Mouse (Mus musculus) intestine, embryonic 16.5 days (tissue): ENCODE measurements around the gene Wfdc11. TPM values are rescaled to one million over a fixed set of nuclear protein-coding genes. Genes with fewer than 3 reads are reported as not detected.
"Not testable (repeated sequence)": the region's sequence is repeated elsewhere in the genome, so short reads cannot be mapped to it uniquely, and the experiment has no call there.

Source experiments
- ATAC-seq: fragments of 200-750 bp; cut with Nextera tagmentation; 2 replicates; pipeline ENCODE4 v1.8.0; 2017; ENCODE audit warnings: moderate TSS enrichment, moderate library complexity
- H3K27ac ChIP-seq: fragments of 300-500 bp; sonication (generic); 2 replicates; pipeline ENCODE4 v1.5.1; 2014; ENCODE audit warnings: mild to moderate bottlenecking, low read length
- H3K27me3 ChIP-seq: fragments of 300-500 bp; sonication (generic); replicated peaks from 2 replicates; pipeline ENCODE4 v1.6.1; 2014; ENCODE audit warnings: low read length, control low read depth, mixed read lengths; ENCODE audit not compliant: control insufficient read depth, insufficient read depth
- H3K36me3 ChIP-seq: fragments of 300-500 bp; sonication (generic); 2 replicates; pipeline ENCODE4 v1.6.1; 2014; ENCODE audit warnings: low read length, control low read depth; ENCODE audit not compliant: control insufficient read depth, insufficient read depth
- H3K4me1 ChIP-seq: fragments of 300-500 bp; sonication (generic); 2 replicates; pipeline ENCODE4 v1.6.1; 2014; ENCODE audit warnings: low read length, control low read depth, mixed read lengths; ENCODE audit not compliant: control insufficient read depth, insufficient read depth
- H3K4me2 ChIP-seq: fragments of 300-500 bp; sonication (generic); 2 replicates; pipeline ENCODE4 v1.6.1; 2014; ENCODE audit warnings: low read depth, low read length, control low read depth
- H3K4me3 ChIP-seq: fragments of 300-500 bp; sonication (generic); 2 replicates; pipeline ENCODE4 v1.5.1; 2014; ENCODE audit warnings: mild to moderate bottlenecking, low read length
- H3K9ac ChIP-seq: fragments of 300-500 bp; sonication (generic); 2 replicates; pipeline ENCODE4 v1.6.1; 2014; ENCODE audit warnings: low read depth, low read length
- H3K9me3 ChIP-seq: fragments of 300-500 bp; sonication (generic); 2 replicates; pipeline ENCODE4 v1.6.1; 2016; ENCODE audit warnings: low read length, control low read depth; ENCODE audit not compliant: control insufficient read depth
- WGBS: fragments of 180-500 bp; shearing (Covaris S2); extraction: QIAGEN DNeasy Blood & Tissue Kit; methylation state at CpG from one replicate; pipeline ENCODE4 v1.1.7; 2014; 5-methylcytosine and 5-hydroxymethylcytosine counted together
- polyA plus RNA-seq: library from polyadenylated mRNA; unstranded; fragments of >200 nt; fragmentation: Nextera tagmentation; extraction: Ambion mirVana; gene quantifications from 2 replicates; pipeline ENCODE4 v1.2.1, GENCODE M21; 2015

The Wfdc11 gene
- not detected in 2 replicates for polyA plus RNA-seq

GRCm38 (mm10) chr2:164673987-164674386 lies at the start of gene Wfdc11:
TSS of gene Wfdc11 (minus strand) at chr2:164674087.
- H3K36me3 ChIP-seq: no peaks in the 10 kb centered on the region
- no peak for ATAC-seq
- H3K9me3 ChIP-seq: no peaks in the 10 kb centered on the region
- no peak within 1 kb of the TSS for H3K27ac ChIP-seq
- no peak within 1 kb of the TSS for H3K9ac ChIP-seq
- H3K27me3 ChIP-seq: no peaks in the 10 kb centered on the region
- 80% methylated on average over 7 of the region's 7 CpGs for WGBS
- H3K4me1 ChIP-seq: peaks cover 4% of the 10 kb centered on the region
- no peak within 1 kb of the TSS for H3K4me2 ChIP-seq
- H3K4me3 ChIP-seq: no peak within 1 kb of the TSS

- H3K36me3 ChIP-seq: no peaks in the 10 kb centered on the region
- no peaks in the 10 kb centered on the region; the same call in 1 of the 2 replicates for H3K9me3 ChIP-seq
- H3K4me3 ChIP-seq: no peak overlapping the region
- WGBS: 63% methylated on average over 4 of the region's 4 CpGs
- no peak overlapping the region for H3K9ac ChIP-seq
- peaks cover 4% of the 10 kb centered on the region; the same call in 1 of the 2 replicates for H3K4me1 ChIP-seq
- H3K27ac ChIP-seq: no peak overlapping the region
- no peak overlapping the region for H3K4me2 ChIP-seq
- no peak for ATAC-seq
- H3K27me3 ChIP-seq: no peaks in the 10 kb centered on the region
These were observed 49.4 kb upstream of the Wfdc11 start for GRCm38 (mm10) chr2:164723276-164723675.

DNA sequence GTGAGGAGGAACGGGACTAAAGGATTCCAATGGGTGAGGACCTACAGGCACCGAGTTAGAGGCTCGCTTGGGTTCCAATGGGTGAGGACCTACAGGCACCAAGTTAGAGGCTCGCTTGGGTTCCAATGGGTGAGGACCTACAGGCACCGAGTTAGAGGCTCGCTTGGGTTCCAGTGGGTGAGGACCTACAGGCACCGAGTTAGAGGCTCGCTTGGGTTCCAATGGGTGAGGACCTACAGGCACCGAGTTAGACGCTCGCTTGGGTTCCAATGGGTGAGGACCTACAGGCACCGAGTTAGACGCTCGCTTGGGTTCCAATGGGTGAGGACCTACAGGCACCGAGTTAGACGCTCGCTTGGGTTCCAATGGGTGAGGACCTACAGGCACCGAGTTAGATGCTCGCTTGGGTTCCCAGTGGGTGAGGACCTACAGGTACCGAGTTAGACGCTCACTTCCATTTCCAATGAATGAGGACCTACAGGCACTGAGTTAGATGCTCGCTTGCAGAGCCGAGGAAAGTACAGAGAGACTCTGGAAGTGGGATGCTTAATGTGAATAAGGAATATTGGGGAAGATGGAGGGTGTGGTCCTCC lies 42.4 kb upstream of the Wfdc11 start:
- not testable (repeated sequence) for H3K4me2 ChIP-seq, H3K9ac ChIP-seq, H3K9me3 ChIP-seq, H3K4me3 ChIP-seq, H3K36me3 ChIP-seq, H3K4me1 ChIP-seq, H3K27me3 ChIP-seq, H3K27ac ChIP-seq, ATAC-seq
- 91% methylated on average over 20 of the region's 23 CpGs for WGBS

GRCm38 (mm10) chr2:164715005-164715404 lies 41.1 kb upstream of the Wfdc11 start, which contains the start of gene Spint5:
TSS of gene Spint5 (plus strand) at chr2:164715305.
- Histone ChIP-seq H3K9me3 (no peaks in the 10 kb centered on the region), H3K4me3 (no peak within 1 kb of the TSS), H3K4me1 (no peaks in the 10 kb centered on the region), H3K36me3 (no peaks in the 10 kb centered on the region), H3K27ac (no peak within 1 kb of the TSS), H3K27me3 (no peaks in the 10 kb centered on the region), H3K9ac (no peak within 1 kb of the TSS), H3K4me2 (no peak within 1 kb of the TSS)
- ATAC-seq: no peak
- WGBS: 81% methylated on average over 6 of the region's 6 CpGs

DNA sequence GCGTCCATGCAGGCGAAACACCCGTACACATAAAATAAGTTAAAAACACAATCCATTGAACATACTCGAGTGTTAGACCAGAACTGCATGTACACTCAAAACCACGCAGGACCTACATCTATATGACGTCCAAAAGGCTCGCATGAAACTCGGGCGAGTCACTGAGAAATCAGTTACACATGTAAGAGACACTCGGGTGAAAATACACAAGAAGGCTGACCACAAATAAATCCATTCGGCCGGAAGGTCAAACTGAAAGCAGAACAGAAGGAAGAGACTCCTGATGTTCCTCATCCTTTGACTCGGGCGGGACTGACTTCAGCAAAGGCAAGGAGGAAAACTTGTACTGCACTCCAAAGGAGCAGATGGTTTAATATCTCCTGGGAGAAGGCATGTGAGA lies 32.1 kb upstream of the Wfdc11 start:
- 87% methylated on average over 14 of the region's 14 CpGs for WGBS
- H3K27ac ChIP-seq: 0 out of 2 replicates have a peak overlapping the region, but pooled peaks have one; percentile 19
- H3K4me3 ChIP-seq: no peak overlapping the region
- H3K4me1 ChIP-seq: no peaks in the 10 kb centered on the region
- no peak for ATAC-seq
- H3K9me3 ChIP-seq: no peaks in the 10 kb centered on the region
- H3K27me3 ChIP-seq: no peaks in the 10 kb centered on the region
- no peaks in the 10 kb centered on the region for H3K36me3 ChIP-seq
- no peak overlapping the region for H3K9ac ChIP-seq
- no peak overlapping the region for H3K4me2 ChIP-seq

DNA sequence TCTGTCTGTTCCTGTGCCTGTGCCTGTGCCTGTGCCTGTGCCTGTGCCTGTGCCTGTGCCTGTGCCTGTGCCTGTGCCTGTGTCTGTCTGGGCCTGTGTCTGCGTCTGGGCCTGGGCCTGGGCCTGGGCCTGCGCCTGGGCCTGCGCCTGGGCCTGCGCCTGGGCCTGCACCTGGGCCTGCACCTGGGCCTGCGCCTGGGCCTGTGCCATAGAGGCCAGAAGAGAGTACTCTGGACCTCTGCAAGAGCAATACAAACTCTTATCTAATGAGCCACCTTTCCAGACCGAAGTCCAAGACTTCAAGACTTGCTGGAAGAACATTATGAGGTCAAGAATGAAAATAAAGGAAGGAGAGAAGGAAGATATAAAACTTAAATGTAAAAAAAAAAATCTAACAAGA lies 31.4 kb upstream of the Wfdc11 start:
- no peak overlapping the region for H3K4me2 ChIP-seq
- no peaks in the 10 kb centered on the region for H3K27me3 ChIP-seq
- no peaks in the 10 kb centered on the region for H3K36me3 ChIP-seq
- H3K27ac ChIP-seq: peak overlapping the region; percentile 65; the same call in 1 of the 2 replicates
- no peak overlapping the region for H3K4me3 ChIP-seq
- peaks cover 3% of the 10 kb centered on the region; the same call in 1 of the 2 replicates for H3K4me1 ChIP-seq
- peak overlapping the region; percentile 48; the same call in 1 of the 2 replicates for H3K9ac ChIP-seq
- 74% methylated on average over 6 of the region's 6 CpGs for WGBS
- no peaks in the 10 kb centered on the region for H3K9me3 ChIP-seq
- peak; percentile 95 for ATAC-seq

- H3K9me3 ChIP-seq: no peaks in the 10 kb centered on the region
- no peak overlapping the region for H3K9ac ChIP-seq
- H3K36me3 ChIP-seq: no peaks in the 10 kb centered on the region
- 76% methylated on average over 5 of the region's 5 CpGs for whole genome bisulfite sequencing
- no peak overlapping the region for H3K4me2 ChIP-seq
- no peak overlapping the region for H3K4me3 ChIP-seq
- no peaks in the 10 kb centered on the region for H3K27me3 ChIP-seq
- H3K4me1 ChIP-seq: peaks cover 3% of the 10 kb centered on the region; the same call in 1 of the 2 replicates
- no peak overlapping the region for H3K27ac ChIP-seq
- ATAC-seq: no peak
These were observed 30.3 kb upstream of the Wfdc11 start for GRCm38 (mm10) chr2:164704235-164704634.

GRCm38 (mm10) chr2:164701761-164702160 lies 27.9 kb upstream of the Wfdc11 start:
- Histone ChIP-seq H3K4me1 (peaks cover 3% of the 10 kb centered on the region; the same call in 1 of the 2 replicates), H3K9me3 (no peaks in the 10 kb centered on the region), H3K4me2 (no peak overlapping the region), H3K27me3 (no peaks in the 10 kb centered on the region), H3K36me3 (no peaks in the 10 kb centered on the region), H3K9ac (no peak overlapping the region), H3K4me3 (no peak overlapping the region), H3K27ac (no peak overlapping the region)
- 86% methylated on average over 5 of the region's 5 CpGs for WGBS
- no peak for ATAC-seq

DNA sequence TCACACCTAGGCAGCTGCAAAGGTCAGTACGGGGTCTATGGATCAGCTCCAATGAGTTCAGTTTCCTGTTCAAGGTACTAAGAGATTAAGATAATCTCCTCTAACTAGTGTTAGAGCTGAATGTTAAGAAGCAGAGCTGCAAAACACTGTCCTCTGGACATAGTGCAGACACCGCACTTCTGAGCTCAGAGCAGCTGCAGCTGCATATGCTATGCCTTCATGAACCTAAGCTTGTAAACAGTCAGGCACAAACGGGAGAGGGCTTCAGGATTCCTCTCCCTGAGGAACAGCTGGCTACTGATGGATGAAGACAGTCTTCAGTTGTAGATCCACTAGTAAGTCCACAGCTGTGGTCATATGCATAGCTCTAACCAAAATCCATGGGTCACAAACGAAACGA lies 27.1 kb upstream of the Wfdc11 start:
- Histone ChIP-seq H3K27ac (no peak overlapping the region), H3K4me2 (no peak overlapping the region), H3K36me3 (no peaks in the 10 kb centered on the region), H3K4me3 (no peak overlapping the region), H3K27me3 (no peaks in the 10 kb centered on the region), H3K9me3 (no peaks in the 10 kb centered on the region), H3K9ac (no peak overlapping the region), H3K4me1 (peaks cover 3% of the 10 kb centered on the region; the same call in 1 of the 2 replicates)
- 49% methylated on average over 5 of the region's 5 CpGs for WGBS
- peak; percentile 59 for ATAC-seq

- Histone ChIP-seq H3K4me2 (no peak within 1 kb of the TSS), H3K27me3 (no peaks in the 10 kb centered on the region), H3K4me1 (peaks cover 3% of the 10 kb centered on the region; the same call in 1 of the 2 replicates), H3K9me3 (no peaks in the 10 kb centered on the region), H3K36me3 (no peaks in the 10 kb centered on the region), H3K27ac (no peak within 1 kb of the TSS), H3K9ac (no peak within 1 kb of the TSS), H3K4me3 (no peak within 1 kb of the TSS)
- WGBS: 82% methylated on average over 4 of the region's 4 CpGs
- ATAC-seq: no peak
These were observed 24.3 kb upstream of the Wfdc11 start, which contains the start of gene Spint4 for GRCm38 (mm10) chr2:164698201-164698600. TSS of gene Spint4 (plus strand) at chr2:164698501.
